Mouse (Mus musculus) G1E (cell line): ENCODE measurements around the gene S100a13. TPM values are rescaled to one million over a fixed set of nuclear protein-coding genes. Genes with fewer than 3 reads are reported as not detected.

ENCODE experiments used
- ATAC-seq: 2 replicates; pipeline ENCODE4 v1.8.0; 2016; ENCODE audit warnings: mild to moderate bottlenecking; ENCODE audit not compliant: insufficient number of reproducible peaks, poor library complexity, low FRiP score, severe bottlenecking; ENCODE audit errors: extremely low read depth
- DNase-seq: peaks from one replicate; pipeline ENCODE4 v3.0.0; 2012; ENCODE audit warnings: low spot score
- H3K27me3 ChIP-seq: 2 replicates; pipeline ENCODE4 v1.6.1; 2012; ENCODE audit warnings: mild to moderate bottlenecking, low read length, inconsistent platforms; ENCODE audit not compliant: insufficient read depth
- H3K36me3 ChIP-seq: replicated peaks from 2 replicates; pipeline ENCODE3; 2012; ENCODE audit warnings: mild to moderate bottlenecking, inconsistent platforms
- H3K4me1 ChIP-seq: 2 replicates; pipeline ENCODE4 v1.6.1; 2012; ENCODE audit warnings: low read depth, low read length, inconsistent platforms, mixed read lengths; ENCODE audit not compliant: insufficient read depth
- H3K4me3 ChIP-seq: 2 replicates; pipeline ENCODE4 v1.5.1; 2012; ENCODE audit warnings: low read depth, mild to moderate bottlenecking, inconsistent platforms, low read length, moderate library complexity, mixed read lengths
- H3K9me3 ChIP-seq: replicated peaks from 2 replicates; pipeline ENCODE4 v1.6.1; 2012; ENCODE audit warnings: inconsistent platforms
- CTCF ChIP-seq: IDR thresholded peaks from 2 replicates; pipeline ENCODE4 v1.5.1; 2012; ENCODE audit warnings: low read depth, low read length, inconsistent platforms, mixed read lengths
- GATA1 ChIP-seq: IDR thresholded peaks from 2 replicates; pipeline ENCODE4 v1.6.1; 2012; ENCODE audit warnings: borderline replicate concordance, low read length, inconsistent platforms, mixed read lengths
- GATA2 ChIP-seq: IDR thresholded peaks from 2 replicates; pipeline ENCODE4 v1.6.1; 2012; ENCODE audit warnings: low read depth, low read length, inconsistent platforms, borderline replicate concordance
- POLR2AphosphoS5 ChIP-seq: IDR thresholded peaks from 2 replicates; pipeline ENCODE4 v1.6.1; 2012; ENCODE audit warnings: low read depth, low read length, inconsistent platforms; ENCODE audit not compliant: insufficient replicate concordance
- TAL1 ChIP-seq: conservative IDR thresholded peaks from 2 replicates; pipeline ENCODE4 v1.6.1; 2012; ENCODE audit warnings: low read depth, low read length, inconsistent platforms, mixed read lengths
- polyA plus RNA-seq: library from polyadenylated mRNA; stranded (reverse); fragments of >175 nt; gene quantifications from 2 replicates; pipeline ENCODE4 v1.2.3, GENCODE M21; 2012
- total RNA-seq, 2 experiments: library from RNA; stranded (forward) in 1 of 2; stranded (reverse) in 1 of 2; fragments of 200-1000 nt in 1 of 2; fragments of >200 nt in 1 of 2; fragmentation: Nextera tagmentation in 1 of 2; gene quantifications; 2 replicates each; pipeline ENCODE4 v1.2.3; 2014 to 2017

Gene S100a13
- total and polyA plus RNA-seq, 3 experiments, result 2.4 to 67.3 (median 25.3) TPM

- H3K27me3 ChIP-seq, result peaks cover 23% of the 10 kb centered on the region
- DNase-seq (peak; percentile 70), ATAC-seq (no peak)
- H3K4me1 ChIP-seq, result peaks cover 16% of the 10 kb centered on the region
- H3K36me3 ChIP-seq, result no peaks in the 10 kb centered on the region
- no peak overlapping the region for H3K4me3 ChIP-seq
- H3K9me3 ChIP-seq, result no peaks in the 10 kb centered on the region
- TF ChIP-seq POLR2AphosphoS5, result no peak
- no peak for TF ChIP-seq GATA1
- TF ChIP-seq CTCF, result peak; percentile 54
- TF ChIP-seq TAL1, result no peak
- TF ChIP-seq GATA2, result no peak
These were observed 42.0 kb upstream of the S100a13 start for GRCm38 (mm10) chr3:90472213-90472612.

GRCm38 (mm10) chr3:90475151-90475830 lies 38.9 kb upstream of the S100a13 start:
- Histone ChIP-seq H3K27me3 (peaks cover 4% of the 10 kb centered on the region; the same call in 1 of the 2 replicates), H3K36me3 (peaks cover 19% of the 10 kb centered on the region), H3K4me1 (peaks cover 18% of the 10 kb centered on the region), H3K4me3 (peak overlapping the region; percentile 55), H3K9me3 (no peaks in the 10 kb centered on the region)
- no peak for TF ChIP-seq TAL1
- no peak for TF ChIP-seq CTCF
- TF ChIP-seq POLR2AphosphoS5, result no peak
- no peak for TF ChIP-seq GATA1
- no peak for TF ChIP-seq GATA2
- ATAC-seq (no peak), DNase-seq (no peak)

- Histone ChIP-seq H3K4me1 (peaks cover 21% of the 10 kb centered on the region), H3K9me3 (no peaks in the 10 kb centered on the region), H3K27me3 (no peaks in the 10 kb centered on the region), H3K36me3 (peaks cover 26% of the 10 kb centered on the region), H3K4me3 (peak within 1 kb of the TSS; percentile 86)
- DNase-seq (peak; percentile 99), ATAC-seq (peak; percentile 99)
- TF ChIP-seq CTCF (no peak), TAL1 (no peak), GATA1 (no peak)
These were observed 38.2 kb upstream of the S100a13 start, which contains the start of gene Ilf2 for GRCm38 (mm10) chr3:90475831-90476611. Ilf2 (plus strand) TSS chr3:90476126.

GRCm38 (mm10) chr3:90486998-90487397 lies 27.2 kb upstream of the S100a13 start:
- Histone ChIP-seq H3K36me3 (peaks cover 76% of the 10 kb centered on the region), H3K4me1 (peaks cover 22% of the 10 kb centered on the region), H3K27me3 (no peaks in the 10 kb centered on the region), H3K9me3 (no peaks in the 10 kb centered on the region), H3K4me3 (no peak overlapping the region)
- DNase-seq, result no peak
- ATAC-seq, result no peak
- TF ChIP-seq TAL1 (no peak), GATA2 (no peak), GATA1 (no peak), CTCF (no peak), POLR2AphosphoS5 (no peak)

GRCm38 (mm10) chr3:90488576-90488975 lies 25.7 kb upstream of the S100a13 start:
- DNase-seq, result no peak
- no peaks in the 10 kb centered on the region for H3K27me3 ChIP-seq
- H3K4me1 ChIP-seq, result peaks cover 22% of the 10 kb centered on the region
- H3K4me3 ChIP-seq, result no peak overlapping the region
- no peak for ATAC-seq
- no peaks in the 10 kb centered on the region for H3K9me3 ChIP-seq
- TF ChIP-seq GATA2, result no peak
- no peak for TF ChIP-seq TAL1
- no peak for TF ChIP-seq GATA1
- no peak for TF ChIP-seq POLR2AphosphoS5
- TF ChIP-seq CTCF, result no peak
- peaks cover 61% of the 10 kb centered on the region for H3K36me3 ChIP-seq

- peak; percentile 99 for ATAC-seq
- 0 out of 2 replicates have a peak, but pooled peaks have one; percentile 7 for TF ChIP-seq CTCF
- TF ChIP-seq GATA2, result no peak
These were observed 23.5 kb upstream of the S100a13 start, which contains the start of gene Snapin for GRCm38 (mm10) chr3:90490696-90491256. Snapin (minus strand) TSS chr3:90491033.

More at GRCm38 (mm10) chr3:90490696-90491256, 23.5 kb upstream of the S100a13 start, which contains the start of gene Snapin:
- no peaks in the 10 kb centered on the region for H3K9me3 ChIP-seq
- peaks cover 61% of the 10 kb centered on the region for H3K36me3 ChIP-seq
- no peaks in the 10 kb centered on the region for H3K27me3 ChIP-seq
- peak; percentile 88 for DNase-seq
- peak within 1 kb of the TSS; percentile 77 for H3K4me3 ChIP-seq
- H3K4me1 ChIP-seq, result peaks cover 22% of the 10 kb centered on the region
